Mouse (Mus musculus): ENCODE measurements at regions not wholly inside any gene's neighbourhood (a gene's known extent, or its start where the extent isn't known, plus 50 kb on each side); places are given as distances from the start of the nearest gene placed in this dataset.
"Not testable (repeated sequence)": the region's sequence is repeated elsewhere in the genome, so short reads cannot be mapped to it uniquely, and the experiment has no call there.

GRCm38 (mm10) chr8:30063148-30063547, 2615.7 kb downstream of the Poteg start:
- CTCF ChIA-PET = no interaction called here

GRCm38 (mm10) chr8:30077726-30078125, 2630.3 kb downstream of the Poteg start:
- CTCF ChIA-PET = no interaction called here

DNA sequence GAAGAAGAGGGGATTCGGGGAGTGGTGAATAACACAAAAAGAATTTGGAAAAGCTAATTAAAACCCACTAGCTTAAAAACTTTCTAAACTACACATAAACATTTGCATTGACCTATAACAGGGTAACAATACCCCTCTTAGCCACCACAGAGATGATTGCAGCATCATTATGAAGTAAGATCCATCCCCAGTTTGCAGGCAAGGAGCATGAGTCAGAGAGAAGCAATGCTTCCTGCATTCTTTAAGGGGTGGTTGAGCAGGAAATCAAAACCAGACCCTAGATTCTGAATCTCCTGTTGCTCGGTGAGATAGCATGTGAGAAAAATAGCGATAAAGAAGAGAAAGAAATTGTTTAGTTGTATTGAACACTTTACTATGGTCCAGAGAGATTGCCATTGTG, 2680.3 kb downstream of the Poteg start:
- CTCF ChIA-PET = no interaction called here

- CTCF ChIA-PET = no interaction called here
These were observed 2687.5 kb downstream of the Poteg start for GRCm38 (mm10) chr8:30134999-30135398.

GRCm38 (mm10) chr8:30151181-30151844, 2703.8 kb downstream of the Poteg start:
- CTCF ChIA-PET = no interaction called here

GRCm38 (mm10) chr8:30152921-30153320, 2705.5 kb downstream of the Poteg start:
- CTCF ChIA-PET = no interaction called here

- CTCF ChIA-PET = no interaction called here
These were observed 2724.4 kb downstream of the Poteg start for GRCm38 (mm10) chr8:30171881-30172280.

DNA sequence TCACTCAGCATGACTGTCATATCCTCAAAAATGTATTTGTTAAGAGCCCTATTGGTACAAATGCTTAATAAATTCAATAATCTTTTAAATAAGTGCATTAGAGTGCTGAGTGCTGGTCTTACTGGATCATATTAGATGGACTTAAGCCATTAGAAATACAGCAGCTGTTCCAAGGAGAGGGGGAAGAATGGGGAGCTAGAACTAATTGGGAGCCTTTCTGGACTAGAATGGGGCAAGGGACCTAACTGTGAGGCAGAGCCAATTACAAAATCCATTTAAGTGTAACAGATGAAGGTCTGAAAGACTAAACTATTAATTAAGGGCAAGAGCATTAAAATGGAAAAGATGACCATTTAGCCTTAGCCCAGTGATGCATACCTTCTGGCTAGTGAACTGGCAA, 2755.3 kb downstream of the Poteg start:
- CTCF ChIA-PET = not testable (repeated sequence)

DNA sequence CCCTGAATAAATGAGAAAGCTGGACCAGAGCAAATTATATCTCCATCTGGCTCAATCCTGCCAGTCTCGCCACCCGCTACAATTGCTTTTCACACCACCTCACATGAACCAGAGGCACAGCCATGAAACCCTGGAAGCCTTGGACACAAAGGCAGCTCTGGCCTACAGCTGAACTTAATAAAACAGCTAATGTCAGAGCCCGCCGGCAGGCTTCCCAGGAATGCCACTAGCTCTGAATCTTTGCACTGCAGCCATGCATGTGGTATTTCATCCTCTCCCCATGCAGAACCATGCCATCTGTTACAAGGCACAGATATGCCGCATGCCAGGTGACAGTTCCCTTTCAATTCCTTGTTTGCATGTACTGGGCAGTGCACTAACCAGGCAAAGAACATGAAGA, 2779.9 kb downstream of the Poteg start:
- CTCF ChIA-PET = no interaction called here

DNA sequence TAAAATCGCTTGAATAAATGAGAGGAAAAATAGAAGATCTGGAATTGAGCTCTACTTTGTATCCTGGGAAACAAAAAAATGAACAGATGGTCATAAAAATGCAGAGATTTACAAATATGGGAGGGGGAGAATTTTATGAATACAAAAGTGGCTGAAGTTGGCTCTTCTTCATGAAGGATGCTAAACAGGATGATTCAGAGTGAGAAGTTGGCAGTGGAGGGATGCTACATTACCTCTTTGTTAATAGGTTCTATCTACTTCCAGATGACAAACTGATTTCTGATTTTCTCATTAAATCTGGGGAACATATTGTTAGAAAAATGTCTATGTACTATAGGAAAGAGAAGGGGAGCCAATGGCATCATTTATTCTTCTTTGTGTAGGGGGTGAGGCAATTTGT, 2785.8 kb downstream of the Poteg start:
- CTCF ChIA-PET = interaction anchor here (0.8 kb wide), 1 partner anchor 20 kb away, joined by 6 read pairs; no protein-coding TSS in a partner anchor

GRCm38 (mm10) chr8:30251797-30252196, 2804.3 kb downstream of the Poteg start:
- CTCF ChIA-PET = interaction anchor here (0.7 kb wide), 1 partner anchor 420 kb away, joined by 3 read pairs; no protein-coding TSS in a partner anchor

GRCm38 (mm10) chr8:30269949-30270910, 2822.8 kb downstream of the Poteg start:
- CTCF ChIA-PET = no interaction called here

DNA sequence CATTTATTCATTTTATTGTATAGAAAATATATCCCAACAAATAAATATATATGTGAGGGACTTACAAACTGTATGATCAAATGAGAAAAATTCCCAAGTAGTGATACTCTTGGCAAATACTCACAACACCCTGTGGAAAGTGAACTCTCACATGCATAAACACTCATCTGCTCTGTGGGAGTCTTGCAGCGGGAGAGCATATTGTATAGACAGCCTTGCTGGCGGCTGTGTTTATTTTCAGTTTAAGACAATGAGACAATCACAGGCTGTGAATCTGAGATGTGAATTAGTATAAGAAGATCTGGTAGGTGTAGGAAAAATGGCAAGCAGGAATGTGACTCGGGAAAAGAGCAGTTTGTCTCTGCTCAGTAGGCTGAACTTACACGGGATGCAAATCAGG, 2841.7 kb downstream of the Poteg start:
- CTCF ChIA-PET = no interaction called here

GRCm38 (mm10) chr8:30331201-30331600, 2883.7 kb downstream of the Poteg start:
- CTCF ChIA-PET = no interaction called here

DNA sequence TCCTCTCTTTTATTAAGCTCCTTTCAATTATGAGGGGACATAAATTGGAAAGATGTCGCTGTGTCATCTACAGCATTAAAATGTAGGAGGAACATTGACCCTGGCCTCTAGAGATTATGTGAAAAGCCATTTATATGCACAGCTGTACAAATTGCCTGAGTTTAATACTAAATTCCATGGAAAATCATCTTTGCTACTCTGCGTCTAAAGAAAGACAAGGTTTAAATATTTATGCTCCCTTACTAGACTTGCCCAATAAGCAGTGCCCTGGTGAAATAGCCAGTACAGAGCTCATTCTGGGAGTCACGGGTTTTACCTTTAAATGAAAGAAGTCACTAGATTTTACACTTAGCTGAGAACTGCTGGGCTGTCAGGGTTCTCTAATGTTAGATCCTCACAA, 2885.9 kb downstream of the Poteg start:
- CTCF ChIA-PET = no interaction called here

- CTCF ChIA-PET = no interaction called here
These were observed 2912.0 kb downstream of the Poteg start for GRCm38 (mm10) chr8:30359464-30359863.

- CTCF ChIA-PET = no interaction called here
These were observed 2918.3 kb downstream of the Poteg start for GRCm38 (mm10) chr8:30365721-30366120.

DNA sequence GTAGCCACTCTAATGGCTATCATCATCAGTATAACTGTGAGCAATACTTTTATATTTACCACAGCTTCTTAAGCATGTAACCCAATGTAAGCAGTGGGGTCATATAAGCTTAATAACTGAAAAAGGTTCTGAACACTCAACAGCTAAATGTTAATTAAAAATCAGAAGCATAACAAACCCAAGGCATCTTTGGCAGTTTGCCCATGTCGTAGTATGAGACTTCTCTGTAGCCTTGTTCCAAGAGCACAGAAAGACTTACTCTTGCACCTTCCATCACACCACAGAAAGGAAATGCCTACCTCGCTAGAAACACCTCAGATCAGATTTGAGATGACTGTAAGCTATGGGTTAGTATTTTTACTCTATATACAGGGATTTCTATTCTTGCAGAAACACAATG, 2944.5 kb downstream of the Poteg start:
- CTCF ChIA-PET = no interaction called here

DNA sequence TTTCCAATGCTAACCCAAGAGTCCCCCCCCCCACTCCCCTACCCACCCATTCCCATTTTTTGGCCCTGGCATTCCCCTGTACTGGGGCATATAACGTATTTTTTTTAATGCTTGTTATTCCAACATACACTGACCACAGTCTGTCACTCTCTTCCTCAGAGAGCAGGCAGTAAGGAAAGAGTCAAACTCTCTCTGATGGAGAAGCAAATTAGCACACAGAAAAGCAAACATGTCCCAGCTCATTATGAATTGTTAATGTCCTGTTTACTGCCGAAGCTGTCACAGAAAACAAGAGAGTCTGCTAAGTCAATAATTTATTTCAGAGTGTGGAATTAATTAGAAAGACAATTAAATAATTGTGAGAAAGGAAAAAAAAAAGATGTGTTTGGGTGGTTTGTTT, 2989.1 kb upstream of the 5930422O12Rik start:
- CTCF ChIA-PET = interaction anchor here (0.8 kb wide), 1 partner anchor 269 kb away, joined by 5 read pairs; no protein-coding TSS in a partner anchor

DNA sequence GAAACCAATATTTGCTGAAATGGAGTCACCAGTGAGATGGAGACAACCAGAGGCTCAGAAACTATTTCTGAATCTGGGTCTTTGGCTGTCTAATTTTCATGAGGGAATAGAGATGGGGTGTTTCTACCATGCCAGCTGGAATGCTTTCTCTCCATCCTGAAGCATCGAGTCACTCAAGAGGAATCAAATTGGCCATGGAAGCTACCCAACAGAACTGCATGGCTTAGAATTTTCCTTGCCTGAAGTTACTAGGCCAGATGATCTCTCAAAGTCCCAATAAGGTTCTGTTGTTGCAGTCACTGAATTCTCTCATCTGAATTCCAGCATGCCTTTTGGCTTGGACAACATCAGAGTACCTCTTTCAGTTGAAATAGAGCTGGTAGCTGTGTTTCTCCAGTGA, 2986.7 kb upstream of the 5930422O12Rik start:
- CTCF ChIA-PET = no interaction called here

DNA sequence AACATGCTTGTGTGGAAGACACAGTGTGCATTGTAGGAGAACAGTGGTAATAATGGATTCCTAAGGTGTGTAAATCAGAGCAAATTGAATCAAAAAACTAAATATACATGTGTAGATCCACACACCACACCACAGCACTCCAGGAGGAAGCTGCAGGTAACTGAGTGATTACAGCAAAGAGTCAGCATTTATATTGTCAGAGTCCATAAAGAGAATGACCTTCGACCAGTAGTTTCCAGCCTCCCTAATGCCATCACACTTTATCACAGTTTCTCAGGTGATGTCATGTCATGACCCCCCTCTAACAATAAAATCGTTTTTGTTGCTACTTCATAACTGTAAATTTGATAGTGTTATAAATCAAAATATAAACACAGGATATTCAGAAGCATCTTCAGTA, 2984.6 kb upstream of the 5930422O12Rik start:
- CTCF ChIA-PET = no interaction called here

- CTCF ChIA-PET = no interaction called here
These were observed 2984.2 kb upstream of the 5930422O12Rik start for GRCm38 (mm10) chr8:30444274-30444673.

- CTCF ChIA-PET = no interaction called here
These were observed 2970.4 kb upstream of the 5930422O12Rik start for GRCm38 (mm10) chr8:30458136-30458535.

Measured in spleen, embryonic (tissue).